Mouse (Mus musculus) limb, embryonic 14.5 days (tissue): ENCODE data around the gene Xxylt1. TPM values are rescaled to one million over a fixed set of nuclear protein-coding genes. Genes with fewer than 3 reads are reported as not detected.
"Not testable (repeated sequence)": the region's sequence is repeated elsewhere in the genome, so short reads cannot be mapped to it uniquely, and the experiment has no call there.

Experiments
- ATAC-seq: fragments of 200-750 bp; cut with Nextera tagmentation; 2 replicates; pipeline ENCODE4 v1.8.0; 2017; ENCODE audit warnings: low read depth, moderate number of reproducible peaks, moderate TSS enrichment; ENCODE audit not compliant: low FRiP score
- DNase-seq: peaks from one replicate; pipeline ENCODE4 v3.0.0-alpha.2; 2015; ENCODE audit warnings: low spot score
- H3K27ac ChIP-seq: fragments of 300-500 bp; sonication (generic); replicated peaks from 2 replicates; pipeline ENCODE4 v1.5.1; 2014; ENCODE audit warnings: low read depth, mild to moderate bottlenecking, low read length, moderate library complexity, mixed read lengths
- H3K27me3 ChIP-seq: fragments of 300-500 bp; sonication (generic); 2 replicates; pipeline ENCODE4 v1.6.1; 2014; ENCODE audit warnings: low read length, mixed read lengths; ENCODE audit not compliant: control insufficient read depth, insufficient read depth
- H3K36me3 ChIP-seq: fragments of 300-500 bp; sonication (generic); 2 replicates; pipeline ENCODE4 v1.6.1; 2014; ENCODE audit warnings: mild to moderate bottlenecking, low read length, moderate library complexity, mixed read lengths; ENCODE audit not compliant: control insufficient read depth, insufficient read depth
- H3K4me1 ChIP-seq: fragments of 300-500 bp; sonication (generic); 2 replicates; pipeline ENCODE4 v1.6.1; 2014; ENCODE audit warnings: antibody characterized with exemption, low read length, mixed read lengths; ENCODE audit not compliant: control insufficient read depth, insufficient read depth
- H3K4me2 ChIP-seq: fragments of 300-500 bp; sonication (generic); replicated peaks from 2 replicates; pipeline ENCODE4 v1.6.1; 2014; ENCODE audit warnings: low read depth, mild to moderate bottlenecking, low read length, moderate library complexity; ENCODE audit not compliant: severe bottlenecking
- H3K4me3 ChIP-seq: fragments of 300-500 bp; sonication (generic); replicated peaks from 2 replicates; pipeline ENCODE4 v1.5.1; 2014; ENCODE audit warnings: low read length
- H3K9ac ChIP-seq: fragments of 300-500 bp; sonication (generic); 2 replicates; pipeline ENCODE4 v1.6.1; 2014; ENCODE audit warnings: mild to moderate bottlenecking, low read depth, low read length, moderate library complexity; ENCODE audit not compliant: severe bottlenecking
- H3K9me3 ChIP-seq: fragments of 300-500 bp; sonication (generic); 2 replicates; pipeline ENCODE4 v1.6.1; 2016; ENCODE audit warnings: low read length; ENCODE audit not compliant: control insufficient read depth
- POLR2A ChIP-seq: fragments of 200-500 bp; IDR thresholded peaks from 2 replicates; pipeline ENCODE4 v1.8.0; 2012; ENCODE audit warnings: inconsistent platforms, mild to moderate bottlenecking, moderate library complexity, borderline replicate concordance; ENCODE audit not compliant: insufficient read depth, insufficient read length; ENCODE audit errors: extremely low read depth
- WGBS: fragments of 180-500 bp; shearing (Covaris S2); extraction: QIAGEN DNeasy Blood & Tissue Kit; methylation state at CpG from one replicate; pipeline ENCODE4 v1.1.7; 2014; 5-methylcytosine and 5-hydroxymethylcytosine counted together
- polyA plus RNA-seq, 2 experiments: library from polyadenylated mRNA; depleted of rRNA in 1 of 2; stranded (reverse) in 1 of 2; unstranded in 1 of 2; fragments of >200 nt; fragmentation: Nextera tagmentation in 1 of 2; extraction: Ambion mirVana in 1 of 2; gene quantifications; 2 replicates each; pipeline versions ENCODE4 v1.2.1 to v1.2.3; 2012 to 2014

The Xxylt1 gene
- polyA plus RNA-seq, 2 experiments: 20.0 to 23.8 TPM

- WGBS: 21% methylated on average over 2 of the region's 2 CpGs
- Histone ChIP-seq H3K4me1 (peaks cover 20% of the 10 kb centered on the region), H3K36me3 (no peaks in the 10 kb centered on the region), H3K27me3 (no peaks in the 10 kb centered on the region), H3K9ac (no peak overlapping the region), H3K4me3 (no peak overlapping the region), H3K9me3 (no peaks in the 10 kb centered on the region), H3K4me2 (peak overlapping the region; percentile 24; the same call in 1 of the 2 replicates), H3K27ac (0 out of 2 replicates have a peak overlapping the region, but pooled peaks have one; percentile 34)
- no peak for TF ChIP-seq POLR2A
- no peak for DNase-seq
- peak; percentile 38; the same call in 1 of the 2 replicates for ATAC-seq
These were observed 76.9 kb downstream of the Xxylt1 start for GRCm38 (mm10) chr16:31004321-31004682.

- not testable (repeated sequence) for H3K27me3 ChIP-seq, H3K4me3 ChIP-seq, H3K9ac ChIP-seq, H3K36me3 ChIP-seq, H3K9me3 ChIP-seq
- Histone ChIP-seq H3K27ac (0 out of 2 replicates have a peak overlapping the region, but pooled peaks have one; percentile 34), H3K4me1 (peaks cover 20% of the 10 kb centered on the region), H3K4me2 (peak overlapping the region; percentile 24; the same call in 1 of the 2 replicates)
- ATAC-seq (peak; percentile 77), DNase-seq (peak; percentile 71)
- WGBS: 7% methylated on average over 8 of the region's 10 CpGs
These were observed 77.5 kb downstream of the Xxylt1 start for GRCm38 (mm10) chr16:31003592-31004320.

- peaks cover 20% of the 10 kb centered on the region for H3K4me1 ChIP-seq
- H3K4me2 ChIP-seq: no peak overlapping the region
- H3K9ac ChIP-seq: no peak overlapping the region
- no peaks in the 10 kb centered on the region for H3K36me3 ChIP-seq
- DNase-seq (no peak), ATAC-seq (no peak)
- H3K27ac ChIP-seq: no peak overlapping the region
- WGBS: 67% methylated on average over 6 of the region's 6 CpGs
- H3K9me3 ChIP-seq: no peaks in the 10 kb centered on the region
- TF ChIP-seq POLR2A: no peak
- no peaks in the 10 kb centered on the region for H3K27me3 ChIP-seq
- H3K4me3 ChIP-seq: no peak overlapping the region
These were observed 78.3 kb downstream of the Xxylt1 start for GRCm38 (mm10) chr16:31002926-31003325.

- ATAC-seq: no peak
- WGBS: 88% methylated on average over 6 of the region's 6 CpGs
- TF ChIP-seq POLR2A: no peak
These were observed 79.1 kb downstream of the Xxylt1 start for GRCm38 (mm10) chr16:31002117-31002516.

GRCm38 (mm10) chr16:30998711-30999110 is 82.5 kb downstream of the Xxylt1 start:
- Histone ChIP-seq H3K4me3 (no peak overlapping the region), H3K9ac (no peak overlapping the region), H3K36me3 (no peaks in the 10 kb centered on the region), H3K27me3 (no peaks in the 10 kb centered on the region), H3K4me1 (peaks cover 10% of the 10 kb centered on the region), H3K4me2 (no peak overlapping the region), H3K27ac (no peak overlapping the region), H3K9me3 (no peaks in the 10 kb centered on the region)
- DNase-seq (no peak), ATAC-seq (no peak)
- 100% methylated on average over 1 of the region's 2 CpGs for WGBS
- no peak for TF ChIP-seq POLR2A

More at GRCm38 (mm10) chr16:31002117-31002516, 79.1 kb downstream of the Xxylt1 start:
- H3K4me2 ChIP-seq: no peak overlapping the region
- H3K27ac ChIP-seq: no peak overlapping the region
- no peaks in the 10 kb centered on the region for H3K36me3 ChIP-seq
- H3K4me3 ChIP-seq: no peak overlapping the region
- no peaks in the 10 kb centered on the region for H3K9me3 ChIP-seq
- no peak for DNase-seq
- H3K9ac ChIP-seq: no peak overlapping the region
- peaks cover 20% of the 10 kb centered on the region for H3K4me1 ChIP-seq
- no peaks in the 10 kb centered on the region for H3K27me3 ChIP-seq

GRCm38 (mm10) chr16:30998048-30998447 is 83.2 kb downstream of the Xxylt1 start:
- Histone ChIP-seq H3K4me3 (no peak overlapping the region), H3K4me1 (peaks cover 4% of the 10 kb centered on the region), H3K27me3 (no peaks in the 10 kb centered on the region), H3K9me3 (no peaks in the 10 kb centered on the region), H3K27ac (no peak overlapping the region), H3K36me3 (no peaks in the 10 kb centered on the region), H3K9ac (no peak overlapping the region), H3K4me2 (no peak overlapping the region)
- WGBS: 80% methylated on average over 2 of the region's 2 CpGs
- DNase-seq (no peak), ATAC-seq (no peak)
- TF ChIP-seq POLR2A: no peak
